Mouse (Mus musculus) left cerebral cortex, adult 11 months (tissue): ENCODE measurements around the gene Psmd14.

Source experiments
- DNase-seq: peaks from one replicate; pipeline ENCODE4 v3.0.0; 2022; ENCODE audit warnings: low spot score

Psmd14 gene

DNA sequence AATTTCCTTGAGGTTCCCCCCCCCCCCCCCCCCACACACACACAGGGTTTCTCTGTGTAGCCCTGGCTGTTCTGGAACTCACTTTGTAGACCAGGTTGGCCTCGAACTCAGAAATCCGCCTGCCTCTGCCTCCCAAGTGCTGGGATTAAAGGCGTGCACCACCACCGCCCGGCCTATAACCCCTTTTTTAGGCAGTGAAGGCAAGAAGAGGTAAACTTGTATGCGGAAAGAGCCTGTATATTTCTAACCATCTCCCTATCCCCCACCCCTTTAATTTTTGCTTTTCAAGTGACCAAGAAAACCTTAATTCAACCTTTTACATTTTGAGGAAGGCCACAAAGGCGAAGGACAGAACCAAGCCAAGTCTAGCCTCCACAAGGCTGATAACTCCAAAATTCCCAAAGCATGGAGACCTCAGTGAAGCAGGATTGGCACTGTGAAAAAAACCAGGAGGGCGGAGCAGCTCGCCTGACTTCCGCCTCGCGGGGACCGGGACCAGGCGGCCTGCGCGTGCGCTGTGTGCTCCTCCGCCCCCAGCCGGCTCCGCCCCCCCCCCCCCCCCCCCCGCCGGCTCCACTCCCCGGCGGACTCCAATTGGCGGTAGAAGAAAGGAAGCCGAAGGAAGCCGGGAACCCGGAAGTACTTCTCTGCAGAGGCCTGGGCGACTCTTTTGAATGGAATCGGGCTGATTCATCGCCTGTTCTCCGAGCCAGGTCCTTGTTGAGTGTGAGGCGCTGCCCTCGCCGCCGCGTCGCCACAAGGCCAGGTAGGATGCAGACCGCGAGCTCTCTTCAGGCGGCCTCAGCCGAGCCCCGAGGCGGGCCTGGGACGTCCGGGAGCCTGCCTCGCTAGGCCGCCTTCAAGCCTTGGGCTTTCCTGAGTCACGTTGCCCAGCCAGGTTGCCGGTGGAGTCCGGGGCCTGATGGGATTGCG lies at the start of gene Psmd14:
TSS of gene Psmd14 (plus strand) at position 587 of the 933 bp plus-strand sequence.
- DNase-seq, result peak; percentile 83

DNA sequence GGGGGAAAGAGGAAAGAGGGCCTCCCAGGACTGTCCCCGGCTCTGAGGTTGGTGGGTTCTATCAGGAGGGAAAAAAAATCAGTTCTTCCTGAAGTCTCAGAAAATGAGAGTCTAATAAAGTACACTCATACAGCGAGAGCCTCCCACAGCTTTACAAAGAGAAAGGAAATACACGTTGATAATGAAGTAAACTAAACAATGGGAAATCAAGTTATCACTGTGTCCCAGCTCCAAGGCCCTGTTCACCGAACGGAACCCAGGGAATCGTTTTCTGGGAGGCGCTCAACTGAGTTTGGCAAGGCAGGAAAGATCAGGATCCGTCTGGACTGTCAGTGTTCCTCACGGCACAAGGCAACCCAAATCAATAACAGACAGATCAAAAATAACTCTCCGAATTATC lies 48.7 kb upstream of the Psmd14 start:
- DNase-seq, result no peak

- DNase-seq, result no peak
Observed at GRCm38 (mm10) chr2:61663573-61664241, 47.8 kb upstream of the Psmd14 start.

DNA sequence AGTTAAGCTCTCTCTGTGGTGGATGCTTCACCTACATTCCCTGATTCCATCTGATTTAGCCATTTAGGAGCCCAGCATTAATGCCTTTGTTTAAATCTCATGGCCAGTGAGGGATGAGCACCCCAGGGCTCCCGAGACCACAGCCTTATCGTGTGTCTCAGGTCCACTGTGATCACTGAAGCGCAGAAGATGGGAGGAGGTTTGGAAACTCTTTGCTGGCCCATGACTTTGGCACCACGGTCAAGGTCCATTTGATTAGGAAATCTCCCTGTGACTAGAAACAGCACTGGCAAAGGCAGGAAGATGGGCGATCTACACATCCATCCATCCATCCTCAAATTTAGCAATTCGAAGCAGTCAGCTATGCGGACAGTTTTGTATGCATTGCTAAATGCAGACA lies 44.1 kb upstream of the Psmd14 start:
- DNase-seq, result no peak

DNA sequence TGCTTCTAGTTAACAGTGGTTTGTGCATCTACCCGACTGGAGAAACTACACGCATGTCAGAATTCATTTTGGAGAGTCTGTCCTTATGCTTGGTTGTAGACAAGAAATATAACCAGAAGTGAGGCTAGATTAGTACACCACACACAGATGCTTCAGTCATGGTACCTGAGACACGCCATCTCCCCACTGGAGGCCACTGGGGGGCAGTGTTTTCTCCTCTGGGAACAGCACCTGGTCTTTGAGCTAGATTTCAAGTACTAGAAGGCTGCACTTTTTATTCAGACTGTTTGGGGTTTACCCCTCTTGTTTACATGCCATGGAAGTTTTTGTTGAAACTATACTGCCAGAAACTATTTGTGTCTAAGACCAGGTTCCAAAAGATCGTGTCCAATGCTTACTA lies 43.2 kb upstream of the Psmd14 start:
- peak; percentile 53 for DNase-seq

DNA sequence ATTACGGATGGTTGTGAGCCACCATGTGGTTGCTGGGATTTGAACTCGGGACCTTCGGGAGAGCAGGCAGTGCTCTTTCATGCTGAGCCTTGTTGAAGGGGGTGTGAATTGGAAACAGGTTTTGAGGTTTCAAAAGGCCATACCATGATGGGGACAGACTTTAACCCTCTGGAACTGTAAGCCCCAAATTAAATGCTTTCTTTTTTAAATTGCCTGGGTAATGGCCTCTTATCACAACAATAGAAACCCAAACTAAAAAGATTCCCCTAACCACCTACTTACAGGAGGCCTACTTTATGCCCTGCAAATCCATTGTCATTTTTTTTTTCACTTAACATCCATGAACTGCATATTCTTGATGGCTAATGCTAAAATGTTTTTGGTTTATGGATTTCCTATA lies 36.9 kb upstream of the Psmd14 start:
- no peak for DNase-seq

GRCm38 (mm10) chr2:61681572-61681971 lies 29.9 kb upstream of the Psmd14 start:
- no peak for DNase-seq

GRCm38 (mm10) chr2:61686533-61686932 lies 25.0 kb upstream of the Psmd14 start:
- DNase-seq, result no peak

DNA sequence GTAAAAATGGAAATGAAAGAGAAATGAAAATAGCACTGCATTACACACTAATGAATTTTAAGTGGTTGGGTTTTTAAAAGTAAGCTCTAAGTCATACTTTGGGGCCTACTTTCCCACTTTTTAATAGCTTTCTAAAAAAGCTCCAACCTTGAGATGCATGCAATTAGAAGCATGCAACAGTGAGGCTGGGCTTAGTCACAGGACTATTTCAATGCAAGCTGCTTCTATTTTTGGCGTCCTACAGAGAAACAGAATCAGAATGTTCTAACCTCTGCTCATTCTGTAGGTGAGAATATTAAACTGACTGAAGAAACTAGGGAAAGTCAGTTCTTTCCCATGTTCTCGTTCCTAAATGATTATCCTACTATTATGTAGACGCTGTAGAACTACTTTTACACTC lies 22.4 kb upstream of the Psmd14 start:
- peak; percentile 23 for DNase-seq

GRCm38 (mm10) chr2:61709570-61709969 lies 1.9 kb upstream of the Psmd14 start:
- DNase-seq, result no peak

DNA sequence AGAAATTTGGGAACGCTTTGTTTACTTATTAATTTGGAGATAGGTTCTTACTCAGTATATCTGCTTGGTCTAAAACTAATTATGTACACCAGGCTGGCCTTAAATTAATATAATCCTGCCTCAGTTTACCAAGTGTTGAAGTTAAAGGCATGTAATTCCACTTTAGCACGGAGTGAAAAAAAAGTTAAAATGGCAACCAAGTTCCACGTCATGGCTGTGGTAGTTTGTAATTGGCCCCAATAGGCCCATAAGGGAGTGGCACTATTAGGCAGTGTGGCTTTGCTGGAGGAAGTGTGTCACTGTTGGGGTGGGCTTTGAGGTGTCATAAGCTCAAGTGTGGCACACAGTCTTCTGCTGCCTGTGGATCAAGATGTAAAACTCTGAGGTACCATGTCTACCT lies 1.0 kb downstream of the Psmd14 start:
- DNase-seq, result no peak

DNA sequence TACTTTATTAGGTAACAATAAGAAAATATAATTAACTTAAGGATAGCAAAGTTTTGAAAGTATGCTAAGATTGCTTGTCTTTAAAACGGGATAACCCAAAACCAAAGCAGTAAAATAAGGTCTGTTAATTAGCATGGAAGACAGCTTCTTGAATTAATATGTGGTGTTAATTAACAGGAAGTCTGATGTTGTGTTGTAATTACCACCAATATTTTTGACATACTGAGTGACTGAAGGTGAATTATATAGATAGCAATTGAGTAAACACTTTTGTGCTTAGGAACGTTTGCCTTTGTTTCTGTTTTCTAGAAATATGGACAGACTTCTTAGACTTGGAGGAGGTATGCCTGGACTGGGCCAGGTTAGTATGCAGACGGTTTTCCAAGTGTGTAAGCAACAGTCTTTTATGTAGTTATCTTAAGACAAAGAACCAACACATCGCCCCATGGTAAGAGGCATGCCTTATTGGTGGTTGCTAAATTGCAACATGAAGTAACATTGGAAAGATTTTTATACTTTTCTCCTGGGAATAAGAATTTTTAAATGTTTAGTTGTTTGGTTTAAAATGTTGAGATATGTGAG lies 11.0 kb downstream of the Psmd14 start:
- no peak for DNase-seq

DNA sequence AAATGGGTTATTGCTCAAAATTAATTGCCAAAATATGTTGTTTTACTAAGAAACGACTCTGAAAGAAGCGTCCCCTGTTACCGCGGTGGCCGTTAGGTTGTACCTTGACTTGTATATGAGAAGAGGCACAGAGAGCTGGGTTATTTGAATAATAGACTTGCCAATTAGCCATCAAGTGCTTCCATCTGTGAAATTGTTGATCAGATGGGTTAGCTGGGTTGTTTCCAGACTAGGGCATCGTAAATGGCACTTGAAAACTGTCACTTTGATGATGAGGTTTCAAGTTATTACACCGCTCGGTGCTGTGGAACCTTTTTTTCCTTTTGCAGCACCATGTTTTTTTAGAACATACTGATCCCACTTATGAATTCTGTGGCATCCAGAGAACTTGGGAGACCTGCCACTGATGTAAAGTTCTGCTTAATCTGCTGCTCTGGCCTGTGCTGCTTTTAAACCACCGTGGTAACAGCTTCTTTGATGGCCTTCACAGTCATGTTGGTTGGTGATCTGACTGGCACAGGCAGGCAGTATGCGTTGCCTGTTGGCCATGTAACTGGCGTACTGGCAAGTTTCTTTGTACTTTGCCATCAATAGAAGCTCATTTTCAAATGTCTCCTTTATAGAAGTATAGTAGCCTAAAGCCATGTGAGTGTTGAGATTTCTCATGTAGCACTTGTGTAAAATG lies 21.4 kb downstream of the Psmd14 start:
- DNase-seq, result no peak

- DNase-seq, result no peak
Observed at GRCm38 (mm10) chr2:61734175-61734574, 22.7 kb downstream of the Psmd14 start.

- no peak for DNase-seq
Observed at GRCm38 (mm10) chr2:61746051-61746450, 34.6 kb downstream of the Psmd14 start.

DNA sequence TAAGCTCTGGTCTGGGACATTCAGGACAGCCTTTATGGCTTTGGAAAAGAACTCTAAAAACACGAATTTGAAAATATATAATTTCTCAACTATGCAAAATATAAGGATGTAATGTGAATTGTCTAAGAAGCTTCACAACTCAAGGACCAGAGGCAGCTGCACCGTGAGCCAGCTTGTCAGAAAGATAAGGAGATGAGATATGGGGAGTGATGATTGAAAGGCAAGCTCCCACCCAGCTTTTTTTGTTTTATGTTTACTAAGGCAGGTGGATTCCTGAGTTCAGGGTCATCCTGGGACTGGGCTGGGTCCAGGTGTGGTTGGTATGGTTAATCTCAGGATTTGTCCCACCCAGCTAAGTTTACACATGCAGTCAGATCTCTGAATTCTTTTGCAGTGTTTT lies 35.1 kb downstream of the Psmd14 start:
- DNase-seq, result no peak

DNA sequence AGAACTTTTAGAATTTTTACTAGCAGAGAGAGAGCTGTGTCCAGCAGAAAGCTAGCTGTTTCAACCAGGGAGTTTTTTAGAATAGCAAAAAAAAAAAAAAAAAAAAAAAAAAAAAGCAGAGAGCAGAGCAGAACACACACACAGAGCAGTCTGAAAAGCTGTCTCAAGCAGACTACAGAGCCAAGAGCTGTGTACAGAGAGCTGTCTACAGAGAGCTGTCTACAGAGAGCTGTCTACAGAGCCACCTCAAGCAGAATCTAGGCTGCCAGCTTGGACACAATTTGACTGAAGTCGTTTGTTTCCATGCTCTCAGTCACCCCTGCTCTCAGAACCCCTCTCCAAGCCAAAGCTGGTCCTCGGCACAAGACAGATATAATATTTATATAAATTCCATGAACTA lies 35.9 kb downstream of the Psmd14 start:
- no peak for DNase-seq

- DNase-seq, result no peak
Observed at GRCm38 (mm10) chr2:61750702-61751101, 39.2 kb downstream of the Psmd14 start.

DNA sequence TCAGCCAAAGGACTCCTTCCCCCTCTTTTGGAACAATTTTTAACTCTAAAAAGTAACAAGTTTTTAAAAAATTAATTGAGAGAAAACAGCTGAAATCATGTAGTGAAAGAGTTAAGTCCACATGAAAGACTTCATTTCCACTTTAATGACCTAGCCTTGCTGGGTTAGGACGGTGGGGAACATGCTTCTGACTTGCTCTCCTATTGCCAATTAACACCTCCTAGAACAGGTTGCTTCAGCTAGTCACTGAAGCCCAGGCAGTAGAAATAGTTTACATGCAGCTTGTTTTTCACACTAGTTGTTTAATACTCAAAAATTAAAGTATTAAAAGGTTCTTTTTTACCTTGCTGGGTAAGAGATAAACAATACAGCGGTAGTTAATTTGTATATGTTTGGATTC lies 39.8 kb downstream of the Psmd14 start:
- DNase-seq, result no peak

DNA sequence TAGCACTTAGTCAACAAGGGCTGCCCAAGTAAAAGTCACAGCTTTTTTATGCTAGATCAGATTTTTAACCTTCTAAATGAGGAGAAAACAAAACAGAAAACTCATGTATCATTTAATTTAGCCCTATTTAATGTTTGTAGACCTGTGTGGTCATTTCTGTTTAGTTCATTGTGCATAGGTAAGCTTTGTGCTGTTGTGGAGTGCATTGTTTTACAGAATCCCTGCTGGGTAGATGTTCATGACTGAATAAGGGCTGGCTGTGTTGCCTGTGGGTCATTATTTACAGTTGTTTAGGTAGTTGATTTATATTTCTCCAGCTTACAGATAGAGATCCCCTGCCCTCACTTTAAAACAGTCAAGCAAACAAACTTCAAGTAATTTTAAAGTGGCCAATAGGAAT lies 40.9 kb downstream of the Psmd14 start:
- DNase-seq, result no peak

GRCm38 (mm10) chr2:61754989-61755388 lies 43.5 kb downstream of the Psmd14 start:
- no peak for DNase-seq

DNA sequence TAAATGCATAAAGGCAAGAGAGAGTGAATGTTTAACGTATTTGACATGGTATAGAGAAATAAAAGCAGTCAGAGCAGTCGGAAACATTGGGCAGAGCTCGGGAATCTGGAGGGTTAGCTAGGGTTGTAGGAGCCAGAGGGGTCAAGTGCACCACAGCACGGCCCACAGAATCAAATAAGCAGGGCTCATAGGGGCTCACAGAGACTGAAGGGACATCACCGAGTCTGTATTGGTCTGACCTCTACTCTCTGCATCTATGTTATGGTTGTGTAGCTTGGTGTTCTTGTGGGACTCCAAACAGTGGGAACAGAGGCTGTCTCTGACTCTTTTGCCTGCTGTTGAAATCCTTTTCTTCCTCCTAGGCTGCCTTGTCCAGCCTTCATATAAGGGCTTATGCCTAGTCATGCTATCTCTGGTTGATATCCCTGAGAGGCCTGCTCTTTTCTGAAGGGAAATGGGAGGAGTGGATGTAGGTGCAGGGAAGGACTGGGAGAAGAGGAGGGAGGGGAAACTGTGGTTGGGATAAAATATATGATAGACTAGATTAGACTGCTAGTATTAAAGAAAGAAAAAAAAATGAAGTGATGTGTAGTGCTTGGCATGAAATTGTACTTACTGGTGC lies 47.9 kb downstream of the Psmd14 start:
- no peak for DNase-seq
